ENCODE assay signal across 8 mouse cellular contexts in the genomic region with DNA sequence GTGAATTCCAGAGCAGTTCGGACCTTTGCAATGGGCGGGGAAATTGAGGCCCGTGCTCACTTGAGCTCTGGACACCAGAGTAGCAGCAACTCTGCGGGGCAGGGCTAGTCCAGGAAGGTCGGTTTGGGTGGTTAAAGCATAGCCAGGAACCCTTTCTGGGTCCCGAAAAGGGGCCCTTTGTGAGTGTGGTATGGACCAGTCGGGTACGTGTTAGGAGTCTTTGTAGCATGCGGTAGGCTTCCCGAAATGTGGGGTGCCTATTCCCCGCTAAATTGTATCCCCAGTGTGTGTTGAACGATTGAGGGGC. TPM values are rescaled to one million over a fixed set of nuclear protein-coding genes. Genes with fewer than 3 reads are reported as not detected.
DNase-seq lines count a peak whose midpoint lies in the region; ATAC-seq and TF ChIP-seq lines count a peak whose summit lies in the region.

No protein-coding gene starts in this region.

- no peaks in the 10 kb centered on the region; the same call in 1 of the 2 replicates for H3K4me1 ChIP-seq in heart, adult 2 months (ENCODE audit: control insufficient read depth, insufficient read depth, low read length)
- peaks cover 0 to 4% of the 10 kb centered on the region in 2 experiments; a peak in 2 of 4 replicates for H3K4me1 ChIP-seq in ES-E14 (ENCODE audit: control insufficient read depth in 2 of 2, insufficient read depth in 2 of 2, low read length in 2 of 2, poor library complexity in 1 of 2)
- peaks cover 11% of the 10 kb centered on the region for H3K4me1 ChIP-seq in heart, embryonic 16.5 days (ENCODE audit: control insufficient read depth, insufficient read depth, low read length)
- H3K4me1 ChIP-seq in liver, postnatal 0 days (ENCODE audit: insufficient read depth), result peaks cover 13% of the 10 kb centered on the region

- H3K9me3 ChIP-seq in ES-E14 (ENCODE audit: control insufficient read depth, insufficient read depth, low read depth, low read length), result no peaks in the 10 kb centered on the region
- no peaks in the 10 kb centered on the region for H3K9me3 ChIP-seq in heart, embryonic 16.5 days (replicated peaks; ENCODE audit: control insufficient read depth, low read length)
- H3K9me3 ChIP-seq in liver, postnatal 0 days (ENCODE audit: low read length), result no peaks in the 10 kb centered on the region

- H3K36me3 ChIP-seq in heart, adult 2 months (ENCODE audit: control insufficient read depth, insufficient read depth, low read length), result no peaks in the 10 kb centered on the region
- H3K36me3 ChIP-seq in ES-E14 (ENCODE audit: control insufficient read depth, insufficient read depth, low read length, poor library complexity, severe bottlenecking), result peaks cover 19% of the 10 kb centered on the region
- H3K36me3 ChIP-seq in heart, embryonic 16.5 days (ENCODE audit: control insufficient read depth, insufficient read depth), result no peaks in the 10 kb centered on the region
- H3K36me3 ChIP-seq in liver, postnatal 0 days (replicated peaks; ENCODE audit: insufficient read depth, low read length), result peaks cover 10% of the 10 kb centered on the region; the same call in 1 of the 2 replicates

- no peak overlapping the region for H3K27ac ChIP-seq in heart, adult 2 months
- H3K27ac ChIP-seq in ES-E14 (ENCODE audit: insufficient read depth, low read depth, low read length, poor library complexity, severe bottlenecking), result peak overlapping the region; percentile 51
- H3K27ac ChIP-seq in heart, embryonic 16.5 days (ENCODE audit: low read length), result no peak overlapping the region
- peak overlapping the region; percentile 82 for H3K27ac ChIP-seq in liver, postnatal 0 days (ENCODE audit: low read depth)

- H3K4me3 ChIP-seq in heart, adult 2 months, result peak overlapping the region; percentile 72
- H3K4me3 ChIP-seq in ES-E14 (ENCODE audit: insufficient read depth in 1 of 2, low read depth in 1 of 2, low read length in 2 of 2, poor library complexity in 1 of 2, severe bottlenecking in 1 of 2), result peak overlapping the region; percentile 80 to 91
- H3K4me3 ChIP-seq in heart, embryonic 16.5 days (ENCODE audit: low read length), result peak overlapping the region; percentile 77
- peak overlapping the region; percentile 77 for H3K4me3 ChIP-seq in liver, postnatal 0 days (ENCODE audit: low read depth, low read length)

- no peak overlapping the region; the same call in 1 of the 2 replicates for H3K9ac ChIP-seq in heart, adult 2 months (ENCODE audit: low read depth, low read length)
- peak overlapping the region; percentile 97 for H3K9ac ChIP-seq in ES-E14 (ENCODE audit: insufficient read depth, low read depth, low read length, poor library complexity, severe bottlenecking)
- peak overlapping the region; percentile 84 for H3K9ac ChIP-seq in heart, embryonic 16.5 days (ENCODE audit: low read length)
- H3K9ac ChIP-seq in liver, postnatal 0 days (replicated peaks), result peak overlapping the region; percentile 81

- H3K79me2 ChIP-seq in heart, adult 2 months (replicated peaks; ENCODE audit: control insufficient read depth, insufficient read depth, low read length), result peaks cover 3% of the 10 kb centered on the region

- no peak for TF ChIP-seq POLR2A in heart, adult 2 months (IDR thresholded peaks at IDR 0.05; ENCODE audit: insufficient read depth, low read depth, low read length)

- peak overlapping the region; percentile 95 for H3K4me2 ChIP-seq in heart, embryonic 16.5 days (ENCODE audit: low read depth, low read length)
- H3K4me2 ChIP-seq in liver, postnatal 0 days (ENCODE audit: low read depth, low read length), result peak overlapping the region; percentile 95

- in situ Hi-C loops in ES-E14 (cut with MboI; ENCODE audit: low sequenced_read_pairs in 2 of 2, unreplicated experiment in 2 of 2), result no loop called here

- no peak for TF ChIP-seq EP300 in heart, adult 2 months (IDR thresholded peaks at IDR 0.05; ENCODE audit: insufficient read depth, low read depth, low read length)
- TF ChIP-seq EP300 in liver, postnatal 0 days (IDR thresholded peaks at IDR 0.05; ENCODE audit: low read depth), result no peak

- no peak for DNase-seq in heart, adult 2 months
- no peak for DNase-seq in heart, postnatal 4 days
- DNase-seq in ES-E14 (ENCODE audit: low read depth, low spot score), result no peak
- no peak for DNase-seq in liver, postnatal 0 days
- DNase-seq in right cerebral cortex, postnatal 14 days, result no peak
- DNase-seq in spleen, adult 12 weeks (ENCODE audit: low spot score), result no peak
- no peak for DNase-seq in adipocyte (ENCODE audit: low spot score)

- intact Hi-C loops in heart, adult 2 months (cut with DNase I), result no loop called here

- WGBS in heart, adult 2 months, result 3% methylated on average over 12 of the region's 12 CpGs
- WGBS in heart, embryonic 16.5 days, result 2% methylated on average over 12 of the region's 12 CpGs
- 2% methylated on average over 12 of the region's 12 CpGs for WGBS in liver, postnatal 0 days (ENCODE audit: insufficient replicate concordance)

- no peaks in the 10 kb centered on the region for H3K27me3 ChIP-seq in heart, adult 2 months (ENCODE audit: control insufficient read depth, insufficient read depth, low read length)
- no peaks in the 10 kb centered on the region for H3K27me3 ChIP-seq in heart, embryonic 16.5 days (ENCODE audit: control insufficient read depth, insufficient read depth, low read length)
- H3K27me3 ChIP-seq in liver, postnatal 0 days (ENCODE audit: insufficient read depth, low read length), result no peaks in the 10 kb centered on the region

- no peak for TF ChIP-seq CTCF in heart, adult 2 months (IDR thresholded peaks at IDR 0.05)
- no peak for TF ChIP-seq CTCF in liver, postnatal 0 days (IDR thresholded peaks at IDR 0.05; ENCODE audit: low read depth)

- no peak for ATAC-seq in heart, embryonic 16.5 days (replicated peaks; ENCODE audit: extremely low read depth, insufficient read depth, low FRiP score)
- ATAC-seq in liver, postnatal 0 days, result no peak

TF ChIP-seq in ES-E14, 5 proteins besides CTCF, POLR2A, EP300 and RAD21:
- TF ChIP-seq ZNF384 (IDR thresholded peaks at IDR 0.05; ENCODE audit: low read depth, low read length) (no peak), MAFK (IDR thresholded peaks at IDR 0.05; ENCODE audit: insufficient read depth, low read depth, low read length) (no peak), ZC3H11A (IDR thresholded peaks at IDR 0.05; ENCODE audit: borderline replicate concordance, low read depth, low read length) (no peak), CHD2 (IDR thresholded peaks at IDR 0.05; ENCODE audit: low read depth, low read length) (no peak), HCFC1 (IDR thresholded peaks at IDR 0.05; ENCODE audit: borderline replicate concordance, insufficient read depth, low read length) (no peak)

RNA-seq across cellular contexts. Expression of a gene that starts 0.6 kb away (rescaled TPM):
- 1 to 10 TPM in 1 of 2 experiments, under 1 TPM in 1; 0.99 to 1.3 TPM for total RNA-seq in heart, adult 2 months (2021)
- 0.45 and 0.67 TPM in 2 replicates for polyA plus RNA-seq in heart, adult 2 months (2012; rRNA removed)
- total RNA-seq in heart, postnatal 4 days (2021), result 10 to 100 TPM; 13.3 to 14.8 TPM
- 48.3 and 57.9 TPM in 2 replicates for total RNA-seq in ES-E14 (2012; rRNA removed)
- 12.1 and 12.7 TPM in 2 replicates for polyA plus RNA-seq in heart, embryonic 16.5 days (2015; fragmentation: Nextera tagmentation; extraction: Ambion mirVana)
- polyA plus RNA-seq in liver, postnatal 0 days (2015; fragmentation: Nextera tagmentation; extraction: Ambion mirVana), result 4.9 and 6.5 TPM in 2 replicates

RNA-seq across cellular contexts. Expression of a gene that starts 4.4 kb away (rescaled TPM):
- total RNA-seq in heart, adult 2 months (2021), result 10 to 100 TPM; 13.6 to 14.3 TPM
- 26.4 and 27.4 TPM in 2 replicates for polyA plus RNA-seq in heart, adult 2 months (2012; rRNA removed)
- total RNA-seq in heart, postnatal 4 days (2021), result 10 to 100 TPM; 37.8 to 38.5 TPM
- total RNA-seq in ES-E14 (2012; rRNA removed), result 67.7 and 73.8 TPM in 2 replicates
- 81.1 and 82.8 TPM in 2 replicates for polyA plus RNA-seq in heart, embryonic 16.5 days (2015; fragmentation: Nextera tagmentation; extraction: Ambion mirVana)
- 35.9 and 37.1 TPM in 2 replicates for polyA plus RNA-seq in liver, postnatal 0 days (2015; fragmentation: Nextera tagmentation; extraction: Ambion mirVana)

RNA-seq across cellular contexts. Expression of a gene that starts 34.0 kb away (rescaled TPM):
- 10 to 100 TPM; 47.6 to 53.5 TPM for total RNA-seq in heart, adult 2 months (2021)
- 64.4 and 79.3 TPM in 2 replicates for polyA plus RNA-seq in heart, adult 2 months (2012; rRNA removed)
- 10 to 100 TPM; 50.8 to 57.5 TPM for total RNA-seq in heart, postnatal 4 days (2021)
- total RNA-seq in ES-E14 (2012; rRNA removed), result 34.8 and 38.8 TPM in 2 replicates
- polyA plus RNA-seq in heart, embryonic 16.5 days (2015; fragmentation: Nextera tagmentation; extraction: Ambion mirVana), result 44.9 and 46.2 TPM in 2 replicates
- polyA plus RNA-seq in liver, postnatal 0 days (2015; fragmentation: Nextera tagmentation; extraction: Ambion mirVana), result 19.1 and 20.5 TPM in 2 replicates

RNA-seq across cellular contexts. Expression of a gene that starts 35.3 kb away (rescaled TPM):
- total RNA-seq in heart, adult 2 months (2021), result 10 to 100 TPM; 63.1 to 78.9 TPM
- 68.0 and 75.8 TPM in 2 replicates for polyA plus RNA-seq in heart, adult 2 months (2012; rRNA removed)
- 10 to 100 TPM; 42.7 to 44.7 TPM for total RNA-seq in heart, postnatal 4 days (2021)
- total RNA-seq in ES-E14 (2012; rRNA removed), result 39.0 and 61.5 TPM in 2 replicates
- polyA plus RNA-seq in heart, embryonic 16.5 days (2015; fragmentation: Nextera tagmentation; extraction: Ambion mirVana), result 77.4 and 78.0 TPM in 2 replicates
- polyA plus RNA-seq in liver, postnatal 0 days (2015; fragmentation: Nextera tagmentation; extraction: Ambion mirVana), result 17.5 and 23.9 TPM in 2 replicates

RNA-seq across cellular contexts. Expression of a gene that starts 35.4 kb away (rescaled TPM):
- total RNA-seq in heart, adult 2 months (2021), result 10 to 100 TPM; 12.2 to 14.8 TPM
- polyA plus RNA-seq in heart, adult 2 months (2012; rRNA removed), result 28.6 and 30.6 TPM in 2 replicates
- 10 to 100 TPM; 13.3 to 15.2 TPM for total RNA-seq in heart, postnatal 4 days (2021)
- 3.4 and 6.4 TPM in 2 replicates for total RNA-seq in ES-E14 (2012; rRNA removed)
- polyA plus RNA-seq in heart, embryonic 16.5 days (2015; fragmentation: Nextera tagmentation; extraction: Ambion mirVana), result 16.6 and 17.9 TPM in 2 replicates
- 14.3 and 16.8 TPM in 2 replicates for polyA plus RNA-seq in liver, postnatal 0 days (2015; fragmentation: Nextera tagmentation; extraction: Ambion mirVana)

Comparison
In these comparisons a context has a peak if more than half of its experiments do, and no peak if none do; other contexts are left out.
1. RNA of a gene that starts 0.6 kb away (total RNA-seq): 48.3 to 57.9 TPM in ES-E14 and 13.3 to 14.8 TPM in heart, postnatal 4 days; 0.99 to 1.3 TPM in heart, adult 2 months; every median in the first group is over 4 times any median in the second.
2. H3K27ac ChIP-seq: peak in ES-E14 (single experiment) and liver, postnatal 0 days (single experiment); none in heart, adult 2 months (single experiment) and heart, embryonic 16.5 days (single experiment).
3. Peak in every context shown above with its lines, with median percentiles within 50 percentile points of each other: H3K4me3 ChIP-seq.